Mouse (Mus musculus): Measurements from ENCODE around the gene Irf5.
"Not testable (repeated sequence)": the region's sequence is repeated elsewhere in the genome, so short reads cannot be mapped to it uniquely, and the experiment has no call there.

Irf5 gene

DNA sequence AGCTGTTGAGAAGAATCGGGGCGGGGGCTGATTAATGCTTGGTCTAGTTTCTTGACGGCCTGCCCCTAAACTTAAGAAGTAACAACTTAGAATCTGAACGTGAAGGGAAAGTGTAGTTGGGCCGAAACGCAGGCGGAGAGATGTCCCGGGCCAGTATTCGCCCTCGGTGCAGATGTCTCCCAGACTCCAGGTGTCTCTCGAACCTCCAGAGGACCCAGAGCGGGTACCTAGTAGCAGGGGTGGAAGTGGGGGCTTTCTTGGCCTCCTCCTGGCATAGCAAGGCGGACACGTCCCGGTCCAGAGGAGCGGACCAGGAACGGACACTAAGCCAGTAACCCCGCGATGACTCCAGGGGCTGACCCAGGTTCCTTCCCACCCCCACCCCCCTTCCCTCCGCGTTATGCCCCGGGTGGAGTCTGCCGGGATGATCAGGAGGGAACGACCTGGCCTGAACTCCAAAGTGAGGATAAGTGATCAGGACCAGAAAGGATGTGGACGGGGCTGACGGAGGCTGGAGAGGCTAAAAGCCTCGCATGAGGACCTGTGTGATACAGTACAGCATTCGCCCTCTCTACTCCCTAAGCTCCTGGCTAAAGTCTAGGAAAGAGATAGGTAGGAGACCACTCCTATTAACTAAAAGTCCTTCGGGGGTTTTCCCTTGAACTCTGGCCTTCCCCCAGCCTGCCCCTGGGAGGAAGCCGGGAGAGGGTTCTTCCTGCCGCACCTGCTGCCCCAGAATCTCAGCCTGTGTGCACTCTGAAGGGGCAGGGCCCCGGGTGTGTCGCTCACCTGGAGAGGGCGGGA is 1.1 kb downstream of the Irf5 start:
- DNase-seq (ENCODE audit: low spot score), result no peak

DNA sequence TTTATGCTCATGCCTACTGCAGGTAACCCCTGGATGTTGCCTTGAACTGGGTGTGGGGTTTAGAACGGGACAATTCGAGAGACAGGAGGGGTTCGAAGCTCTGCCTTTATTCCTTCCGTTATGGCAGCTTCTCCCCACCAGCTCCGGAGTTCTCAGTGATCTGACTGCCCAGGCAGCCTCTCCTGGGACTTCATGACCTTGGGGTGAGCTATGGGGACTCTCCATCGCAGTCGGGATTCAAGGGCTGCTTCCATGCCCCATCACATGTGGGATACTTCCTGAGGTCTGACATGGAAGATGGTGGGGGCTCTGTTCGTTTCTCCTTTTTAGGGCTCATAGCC is 1.7 kb downstream of the Irf5 start:
- no peak for DNase-seq (ENCODE audit: low spot score)

DNA sequence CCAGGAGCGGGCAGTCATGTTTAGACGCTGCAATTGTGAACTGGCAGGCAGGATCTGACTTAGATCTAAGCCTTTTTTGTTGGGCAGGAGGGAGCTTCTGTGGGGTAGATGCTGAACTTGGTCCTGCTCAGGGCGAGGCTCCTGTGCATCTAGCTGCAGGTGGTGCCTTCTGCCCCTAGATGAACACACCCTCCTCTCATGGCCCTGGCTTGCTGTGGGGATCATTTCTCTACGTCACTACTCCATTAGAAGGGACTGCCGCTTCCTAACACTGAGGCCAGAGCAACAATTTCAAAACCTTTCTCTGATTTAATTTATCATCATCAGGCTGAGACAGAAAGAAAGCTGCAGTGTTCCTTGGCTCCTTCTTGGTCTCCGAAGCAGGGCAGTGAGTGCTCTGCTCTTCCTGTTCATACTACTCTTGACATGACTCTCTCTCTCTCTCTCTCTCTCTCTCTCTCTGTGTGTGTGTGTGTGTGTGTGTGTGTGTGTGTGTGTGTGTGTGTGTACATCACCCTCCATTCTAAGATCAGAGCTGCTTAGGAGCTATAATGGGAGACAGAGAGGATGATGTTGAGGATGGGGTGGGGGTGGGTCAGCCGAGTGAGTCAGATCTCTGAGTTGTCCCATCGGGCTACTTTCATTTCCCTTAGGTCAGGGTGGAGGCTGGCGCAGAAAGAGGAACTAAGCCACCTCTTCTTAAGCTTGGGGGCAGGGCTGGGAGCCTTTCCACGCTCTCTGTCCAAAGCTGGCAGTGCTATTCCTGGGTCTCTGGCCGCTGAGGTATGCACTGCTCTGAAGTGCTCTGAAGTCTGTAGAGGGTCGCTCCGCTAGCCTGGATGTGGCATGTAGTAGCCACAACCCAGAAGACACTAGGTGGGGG is 2.4 kb downstream of the Irf5 start:
- DNase-seq (ENCODE audit: low spot score), result no peak

DNA sequence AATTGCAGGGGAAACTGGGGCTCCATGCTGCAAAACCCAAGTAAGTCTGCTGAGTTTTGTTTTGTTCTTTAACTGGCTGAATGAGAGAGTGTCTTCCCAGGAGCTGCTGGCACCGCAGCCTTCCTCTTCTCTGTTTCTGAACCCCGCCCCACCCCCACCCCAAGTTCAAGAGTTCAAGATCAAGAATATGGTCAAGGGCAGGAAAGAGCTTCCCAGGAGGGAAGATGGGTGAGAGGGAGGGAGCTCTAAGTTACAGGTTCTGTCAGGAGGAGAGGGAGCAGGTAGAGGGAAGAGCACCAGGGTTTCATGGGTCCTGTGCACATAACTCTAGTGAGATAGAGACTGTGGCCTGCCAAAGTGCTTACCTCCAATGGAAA is 3.0 kb downstream of the Irf5 start:
- DNase-seq (ENCODE audit: low spot score), result no peak

DNA sequence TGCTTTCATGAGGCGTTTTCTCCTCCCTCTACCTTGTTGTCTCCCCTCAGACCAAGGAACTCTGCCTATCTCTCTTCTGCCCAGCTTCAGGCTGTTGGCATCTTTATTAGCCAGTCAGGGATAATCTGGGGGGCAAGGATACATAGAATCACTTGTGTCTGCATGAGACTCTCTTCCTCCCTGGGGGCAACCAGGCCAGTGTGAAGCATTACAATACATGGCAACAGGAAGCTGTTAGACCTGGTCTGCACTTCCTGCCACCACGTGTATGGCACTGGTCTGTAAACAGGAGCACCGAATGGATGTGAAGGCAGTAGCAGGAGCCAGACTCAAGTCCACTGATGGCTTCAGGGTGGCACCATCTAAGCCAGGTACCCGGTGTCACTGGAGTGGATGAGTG is 3.6 kb downstream of the Irf5 start:
- DNase-seq (ENCODE audit: low spot score), result no peak

DNA sequence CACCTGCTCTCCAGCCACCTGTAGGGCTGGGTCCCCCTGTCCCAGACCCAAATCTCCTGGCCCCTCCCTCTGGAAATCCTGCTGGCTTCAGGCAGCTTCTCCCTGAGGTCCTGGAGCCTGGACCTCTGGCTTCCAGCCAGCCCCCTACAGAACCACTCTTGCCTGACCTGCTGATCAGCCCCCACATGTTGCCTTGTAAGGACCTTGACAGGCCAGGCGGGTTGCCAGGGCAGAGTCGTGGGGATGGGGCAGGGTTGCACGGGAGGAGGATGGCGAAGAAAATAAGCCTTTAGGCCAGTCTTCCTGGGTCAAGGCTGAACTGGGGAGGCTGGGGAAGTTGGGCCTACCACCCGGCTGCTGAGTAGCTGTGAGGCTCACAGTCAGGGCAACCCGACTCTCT is 8.9 kb downstream of the Irf5 start:
- DNase-seq (ENCODE audit: low spot score), result no peak

DNA sequence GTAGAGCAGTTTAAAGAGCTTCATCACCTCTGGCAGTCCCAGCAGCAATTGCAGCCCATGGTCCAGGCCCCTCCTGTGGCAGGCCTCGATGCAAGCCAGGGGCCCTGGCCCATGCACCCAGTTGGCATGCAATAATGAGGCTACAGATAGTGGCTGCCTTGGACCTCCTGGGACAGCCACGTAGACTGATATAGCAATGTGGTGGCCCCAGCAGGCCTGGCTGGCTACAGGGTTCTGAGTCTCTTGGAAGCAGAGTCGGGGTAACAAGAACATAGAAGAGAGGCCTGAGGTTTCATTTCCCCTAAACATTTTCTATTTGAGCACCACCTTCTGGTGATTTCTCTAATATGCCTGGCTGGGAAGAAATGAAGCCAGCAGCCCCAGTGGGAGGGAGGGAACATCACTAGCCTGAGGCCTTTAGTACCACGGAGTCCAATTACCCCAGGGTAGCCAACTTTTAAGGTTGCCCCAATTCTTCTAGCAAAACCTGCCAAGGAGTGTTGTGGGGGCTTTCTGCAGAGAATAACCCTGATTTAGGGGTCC is 10.3 kb downstream of the Irf5 start:
- DNase-seq (ENCODE audit: low spot score), result peak; percentile 40

DNA sequence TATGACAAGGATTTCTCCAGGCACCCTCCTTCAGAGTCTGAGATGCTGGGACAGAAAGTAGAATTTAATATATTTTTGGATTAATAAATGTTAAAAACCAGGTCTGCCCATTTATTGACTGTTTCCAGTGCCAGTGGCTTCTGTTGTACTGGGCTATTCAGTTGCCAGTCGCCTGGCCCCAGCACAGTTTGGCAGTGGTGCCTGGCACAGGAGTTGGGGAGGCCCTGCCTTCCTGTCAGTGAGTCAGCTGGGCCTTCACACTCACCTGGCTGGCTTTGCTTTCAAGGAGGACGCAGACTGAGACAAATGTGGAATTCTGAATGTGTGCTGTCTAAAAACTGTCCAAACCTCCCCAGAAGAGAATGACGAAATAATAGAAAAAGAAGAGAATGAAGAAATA is 10.8 kb downstream of the Irf5 start:
- DNase-seq (ENCODE audit: low spot score), result no peak

DNA sequence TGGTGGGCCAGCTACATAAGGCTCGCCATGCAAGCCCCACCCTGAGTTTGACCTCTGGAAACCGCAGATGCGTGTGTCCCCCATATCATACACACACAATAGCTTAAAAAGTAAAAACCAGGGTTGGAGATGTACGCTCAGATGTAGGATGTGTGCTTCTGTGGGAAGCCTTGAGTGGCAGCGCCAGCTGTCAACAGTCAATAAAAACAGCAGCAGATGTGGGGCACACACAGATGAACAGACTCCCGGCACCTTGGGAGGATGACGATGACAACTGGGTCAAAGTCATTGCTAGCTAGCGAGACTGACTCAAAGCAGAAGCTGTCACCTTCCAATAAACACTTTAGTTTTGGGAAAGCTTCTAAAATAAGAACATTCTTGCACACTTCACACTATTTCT is 13.1 kb downstream of the Irf5 start:
- no peak for DNase-seq (ENCODE audit: low spot score)

DNA sequence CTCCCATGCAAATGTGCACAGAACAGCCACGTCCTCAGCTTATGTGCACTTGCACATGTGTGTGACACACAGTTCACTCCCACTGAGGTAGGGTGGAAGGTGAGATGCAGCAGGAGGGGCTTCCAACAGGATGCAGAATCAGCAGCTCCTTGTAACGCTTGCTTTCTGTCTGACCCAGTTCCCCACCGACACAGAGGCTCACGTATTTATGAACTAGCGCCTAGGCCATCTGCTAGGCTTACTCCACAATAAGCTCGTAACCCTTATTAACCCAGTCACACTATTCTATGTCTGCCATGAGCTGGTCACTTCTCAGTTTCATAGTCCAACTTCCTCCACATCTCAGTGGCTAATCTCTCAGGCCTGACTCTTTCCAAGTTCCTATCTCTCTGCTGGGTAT is 13.8 kb downstream of the Irf5 start:
- DNase-seq (ENCODE audit: low spot score), result no peak

DNA sequence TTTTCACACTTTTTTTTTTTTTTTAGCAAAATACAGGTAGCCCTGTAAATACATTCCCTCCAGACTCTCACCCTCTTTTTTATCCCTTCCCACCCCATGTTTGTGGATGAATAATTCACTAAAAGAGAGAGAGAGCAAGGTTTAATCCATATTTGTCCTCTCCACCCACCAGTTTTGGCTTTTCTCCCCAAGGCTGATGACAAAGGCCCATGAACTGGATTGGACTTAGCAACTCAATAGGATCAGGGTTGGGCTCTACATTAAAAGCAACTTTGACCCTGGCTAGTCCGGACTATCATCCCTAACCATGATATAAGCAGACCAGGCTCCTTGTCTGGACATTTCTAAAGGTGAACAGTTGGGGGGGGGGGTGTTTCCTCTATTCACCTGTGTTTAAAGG is 14.5 kb downstream of the Irf5 start:
- DNase-seq (ENCODE audit: low spot score), result no peak

DNA sequence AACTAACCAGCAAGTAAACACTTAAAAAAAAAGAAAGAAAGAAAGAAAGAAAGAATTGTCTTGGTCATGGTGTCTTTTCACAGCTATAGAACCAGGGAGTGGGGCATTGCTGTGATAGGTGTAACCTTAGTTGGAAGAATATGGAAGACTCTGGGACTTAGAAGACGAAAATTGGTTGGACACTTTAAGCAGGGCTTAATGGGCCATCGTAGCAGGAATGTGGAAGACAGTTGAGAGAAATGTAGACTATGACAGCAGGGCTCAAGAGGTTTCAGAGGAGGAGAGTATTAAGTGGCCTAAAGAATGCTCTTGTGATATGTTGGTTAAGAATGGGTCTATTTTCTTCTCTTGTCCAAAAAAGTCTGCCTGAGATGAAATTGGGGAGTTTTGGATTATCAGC is 19.2 kb downstream of the Irf5 start:
- DNase-seq (ENCODE audit: low spot score), result no peak

DNA sequence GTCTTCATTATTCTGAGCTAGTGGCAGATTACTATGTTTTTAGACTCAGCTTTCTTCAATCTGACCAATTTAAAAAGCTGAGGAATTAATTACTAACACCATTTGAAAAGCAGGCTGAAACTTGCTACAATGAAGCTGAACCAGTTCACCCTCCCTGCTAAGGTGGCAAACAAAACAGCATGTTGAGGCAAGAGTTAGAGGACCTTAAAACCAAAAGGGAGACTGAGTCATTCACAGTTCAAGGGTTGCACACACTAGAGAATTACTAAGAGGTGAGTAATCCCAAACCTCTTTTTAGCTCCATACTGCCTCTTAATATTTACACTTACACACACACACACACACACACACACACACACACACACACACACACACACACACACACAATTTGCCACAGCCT is 21.2 kb downstream of the Irf5 start:
- DNase-seq (ENCODE audit: low spot score), result no peak

DNA sequence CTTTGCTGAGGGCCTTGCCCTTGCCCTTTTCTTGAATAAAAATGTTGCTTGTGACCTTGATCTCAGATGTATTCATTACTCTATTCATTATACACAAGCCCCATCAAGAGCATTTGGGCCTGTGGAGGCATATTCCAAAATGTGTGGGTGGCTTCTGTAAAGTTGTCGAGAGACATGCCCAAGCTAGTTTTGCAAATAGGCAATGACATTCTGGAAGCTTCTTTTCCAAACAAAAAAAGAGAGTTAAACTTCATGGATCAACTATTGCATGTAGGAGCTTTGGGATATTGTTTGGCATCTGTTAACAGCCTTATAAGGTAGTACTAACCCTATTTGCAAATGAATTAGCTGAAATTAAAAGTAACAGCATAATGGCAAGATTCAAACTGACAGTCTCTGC is 21.7 kb downstream of the Irf5 start:
- DNase-seq (ENCODE audit: low spot score), result no peak

DNA sequence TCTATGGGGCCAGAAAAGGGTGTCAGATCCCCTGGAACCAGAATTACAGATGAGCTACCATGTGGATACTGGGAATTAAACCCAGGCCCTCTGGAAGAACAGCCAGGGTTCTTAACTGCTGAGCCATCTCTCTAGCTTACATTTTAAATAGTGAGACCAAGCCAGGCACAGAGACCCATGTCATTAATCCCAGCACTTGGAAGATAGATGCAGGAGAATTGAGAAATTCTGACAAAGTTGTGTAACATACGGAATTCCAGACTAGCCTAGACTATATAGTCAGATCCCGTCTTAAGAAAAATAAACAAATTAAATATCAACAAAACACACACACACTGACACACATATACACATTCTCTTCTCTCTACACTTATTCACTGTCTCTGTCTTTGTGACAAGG is 26.1 kb downstream of the Irf5 start:
- DNase-seq (ENCODE audit: low spot score), result no peak

DNA sequence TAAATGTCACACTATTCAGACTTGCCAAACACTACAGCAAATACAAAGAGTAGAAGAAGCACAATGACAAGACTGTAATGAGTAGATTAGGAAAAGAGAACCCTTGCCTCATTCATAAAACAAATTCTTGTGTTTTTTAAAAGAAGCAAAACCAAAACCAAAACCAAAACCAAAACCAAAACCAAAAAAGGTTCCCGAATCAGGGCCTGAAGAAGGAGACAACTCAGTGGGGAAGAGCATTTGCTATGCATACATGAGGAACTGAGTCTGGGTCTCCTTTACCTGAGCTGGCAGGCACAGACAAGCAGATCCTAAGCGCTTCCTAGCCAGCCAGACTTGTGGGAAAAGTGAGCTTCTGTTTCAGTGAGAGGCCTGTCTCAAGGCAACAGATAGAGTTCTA is 30.7 kb downstream of the Irf5 start:
- DNase-seq (ENCODE audit: low spot score), result no peak

DNA sequence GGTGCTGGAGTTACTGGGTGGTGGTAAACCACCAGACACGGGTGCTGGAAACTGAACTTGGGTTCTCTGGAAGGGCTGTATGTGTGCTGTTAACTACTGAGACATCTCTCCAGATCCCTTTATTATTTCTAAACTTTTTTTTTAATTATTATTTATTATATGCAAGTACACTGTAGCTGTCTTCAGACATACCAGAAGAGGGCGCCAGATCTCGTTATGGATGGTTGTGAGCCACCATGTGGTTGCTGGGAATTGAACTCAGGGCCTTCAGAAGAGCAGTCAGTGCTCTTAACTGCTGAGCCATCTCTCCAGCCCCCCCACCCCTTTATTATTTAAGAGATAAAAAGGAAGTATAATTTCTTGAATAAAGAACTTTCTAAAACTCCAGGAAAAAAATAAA is 50.0 kb downstream of the Irf5 start:
- not testable (repeated sequence) for DNase-seq (ENCODE audit: low spot score)

DNA sequence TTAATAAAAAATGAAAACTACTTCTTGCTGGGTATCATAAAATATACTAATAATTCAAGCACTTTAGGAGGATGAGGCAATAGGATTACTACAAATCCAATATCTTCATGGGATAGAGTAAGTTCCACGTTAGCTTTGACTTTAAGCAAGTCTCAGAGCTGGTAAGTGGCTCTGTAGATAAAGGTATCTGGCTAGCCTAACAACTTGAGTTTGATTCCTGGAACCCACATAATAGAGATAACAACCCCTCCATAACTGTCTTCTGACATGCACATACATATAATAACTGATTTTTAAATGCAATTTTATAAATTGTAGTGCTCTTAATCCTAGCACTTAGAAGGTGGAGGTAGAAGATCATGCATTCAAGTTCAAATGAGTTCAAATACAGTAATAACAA is 54.3 kb downstream of the Irf5 start:
- DNase-seq (ENCODE audit: low spot score), result no peak

DNA sequence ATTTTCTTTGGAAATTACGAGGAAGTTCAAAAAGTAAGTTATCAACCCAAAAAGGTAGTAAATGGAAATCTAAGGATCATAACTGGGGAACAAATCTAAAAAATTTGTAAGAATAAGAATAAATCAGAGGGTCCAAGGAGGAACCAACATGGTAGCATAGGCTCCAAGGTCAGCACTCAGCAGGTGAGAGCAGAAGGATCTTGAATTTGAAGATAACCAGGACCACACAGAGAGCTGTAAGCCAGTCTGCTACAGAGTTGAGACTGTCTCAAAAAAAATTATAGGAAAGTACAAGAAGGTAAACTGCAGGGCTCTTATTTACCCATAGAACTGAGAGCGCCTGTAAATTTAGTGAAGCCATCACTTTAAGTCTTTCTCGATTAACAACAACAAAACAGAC is 54.8 kb downstream of the Irf5 start:
- DNase-seq (ENCODE audit: low spot score), result no peak

Measured in layer of hippocampus, adult 9-10 months (tissue).